8 mouse cellular contexts compared by ENCODE assay signal in genomic region chrX:16817261-16817769, GRCm38 (mm10). TPM values are rescaled to one million over a fixed set of nuclear protein-coding genes. Genes with fewer than 3 reads are reported as not detected.
DNase-seq lines count a peak whose midpoint lies in the region; ATAC-seq lines count a peak whose summit lies in the region.

Maob (minus strand) TSS chrX:16817366.

- H3K36me3 ChIP-seq in embryonic facial prominence, embryonic 15.5 days, result no peaks in the 10 kb centered on the region
- H3K36me3 ChIP-seq in heart, embryonic 14.5 days (ENCODE audit: control insufficient read depth, insufficient read depth, low read length), result no peaks in the 10 kb centered on the region

- peak within 1 kb of the TSS; percentile 33 for H3K4me3 ChIP-seq in embryonic facial prominence, embryonic 15.5 days (replicated peaks)
- peak within 1 kb of the TSS; percentile 31 to 51 for H3K4me3 ChIP-seq in heart, embryonic 14.5 days (ENCODE audit: control insufficient read depth in 1 of 2, insufficient read depth in 1 of 2, low read depth in 1 of 2, low read length in 2 of 2)

- peak within 1 kb of the TSS; percentile 45 for H3K4me2 ChIP-seq in embryonic facial prominence, embryonic 15.5 days (replicated peaks)
- H3K4me2 ChIP-seq in heart, embryonic 14.5 days (ENCODE audit: low read length), result peak within 1 kb of the TSS; percentile 61

- H3K9ac ChIP-seq in embryonic facial prominence, embryonic 15.5 days, result no peak within 1 kb of the TSS
- peak within 1 kb of the TSS; percentile 41; the same call in 1 of the 2 replicates for H3K9ac ChIP-seq in heart, embryonic 14.5 days (ENCODE audit: low read length)

- 12% methylated on average over 17 of the region's 18 CpGs for WGBS in embryonic facial prominence, embryonic 15.5 days
- 17% methylated on average over 17 of the region's 18 CpGs for WGBS in heart, embryonic 14.5 days

- no peaks in the 10 kb centered on the region for H3K27me3 ChIP-seq in embryonic facial prominence, embryonic 15.5 days
- H3K27me3 ChIP-seq in heart, embryonic 14.5 days (ENCODE audit: control insufficient read depth, insufficient read depth, low read length), result no peaks in the 10 kb centered on the region

- no peaks in the 10 kb centered on the region for H3K4me1 ChIP-seq in embryonic facial prominence, embryonic 15.5 days
- H3K4me1 ChIP-seq in heart, embryonic 14.5 days (ENCODE audit: control insufficient read depth in 2 of 2, insufficient read depth in 2 of 2, low read length in 2 of 2), result no peaks in the 10 kb centered on the region

- peak; percentile 2 for DNase-seq in kidney, adult 11 months
- DNase-seq in kidney, adult 8-10 months, result no peak
- DNase-seq in kidney, postnatal 36 days, result peak; percentile 5 to 7
- peak; percentile 75 to 78 for DNase-seq in lung, adult 18-20 months
- peak; percentile 30 for DNase-seq in ovary, postnatal 36 days (ENCODE audit: low spot score)
- no peak for DNase-seq in B cell, adult 2 months

- ATAC-seq in embryonic facial prominence, embryonic 15.5 days (ENCODE audit: insufficient number of reproducible peaks, low FRiP score, low TSS enrichment, low read depth), result peak; percentile 63; the same call in 1 of the 2 replicates
- ATAC-seq in heart, embryonic 14.5 days (ENCODE audit: insufficient number of reproducible peaks, insufficient read depth, low FRiP score, low read depth), result no peak

- no peaks in the 10 kb centered on the region for H3K9me3 ChIP-seq in embryonic facial prominence, embryonic 15.5 days (replicated peaks)
- H3K9me3 ChIP-seq in heart, embryonic 14.5 days (ENCODE audit: control insufficient read depth, low read length), result no peaks in the 10 kb centered on the region

- no peak within 1 kb of the TSS for H3K27ac ChIP-seq in embryonic facial prominence, embryonic 15.5 days (replicated peaks)
- no peak within 1 kb of the TSS for H3K27ac ChIP-seq in heart, embryonic 14.5 days (replicated peaks in 1 of 2; ENCODE audit: control insufficient read depth in 1 of 2, insufficient read depth in 1 of 2, low read depth in 2 of 2, low read length in 2 of 2)

RNA-seq across cellular contexts. Expression of gene Maob, which starts in this region (rescaled TPM):
- 19.6 and 21.7 TPM in 2 replicates for polyA plus RNA-seq in embryonic facial prominence, embryonic 15.5 days (2015; fragmentation: Nextera tagmentation; extraction: Ambion mirVana)
- 13.2 and 14.5 TPM in 2 replicates for polyA plus RNA-seq in heart, embryonic 14.5 days (2014; fragmentation: Nextera tagmentation; extraction: Ambion mirVana)

Comparison
In these comparisons a context has a peak if more than half of its experiments do, and no peak if none do; other contexts are left out.
1. DNase-seq: peak in kidney, adult 11 months (single experiment), kidney, postnatal 36 days (2 of 2), lung, adult 18-20 months (2 of 2) and ovary, postnatal 36 days (single experiment); none in kidney, adult 8-10 months (0 of 2) and B cell, adult 2 months (0 of 2).